Mouse (Mus musculus) embryonic facial prominence, embryonic 14.5 days (tissue): Measurements from ENCODE around the gene Tmem107. TPM values are rescaled to one million over a fixed set of nuclear protein-coding genes. Genes with fewer than 3 reads are reported as not detected.

Source experiments
- ATAC-seq: fragments of 200-750 bp; cut with Nextera tagmentation; 2 replicates; pipeline ENCODE4 v1.8.0; 2017; ENCODE audit warnings: low read depth, moderate number of reproducible peaks, moderate TSS enrichment
- DNase-seq: peaks from one replicate; pipeline ENCODE4 v3.0.0-alpha.2; 2015; ENCODE audit warnings: low spot score
- H3K27ac ChIP-seq: fragments of 300-500 bp; sonication (generic); replicated peaks from 2 replicates; pipeline ENCODE4 v1.5.1; 2014; ENCODE audit warnings: low read depth, mild to moderate bottlenecking, low read length, moderate library complexity
- H3K27me3 ChIP-seq: fragments of 300-500 bp; sonication (generic); replicated peaks from 2 replicates; pipeline ENCODE4 v1.6.1; 2014; ENCODE audit warnings: low read length; ENCODE audit not compliant: control insufficient read depth, insufficient read depth
- H3K36me3 ChIP-seq: fragments of 300-500 bp; sonication (generic); 2 replicates; pipeline ENCODE4 v1.6.1; 2014; ENCODE audit warnings: low read length, mixed read lengths; ENCODE audit not compliant: control insufficient read depth, insufficient read depth
- H3K4me1 ChIP-seq: fragments of 300-500 bp; sonication (generic); 2 replicates; pipeline ENCODE4 v1.6.1; 2014; ENCODE audit warnings: antibody characterized with exemption, low read length; ENCODE audit not compliant: control insufficient read depth, insufficient read depth
- H3K4me2 ChIP-seq: fragments of 300-500 bp; sonication (generic); 2 replicates; pipeline ENCODE4 v1.6.1; 2014; ENCODE audit warnings: low read depth, mild to moderate bottlenecking, low read length, moderate library complexity, mixed read lengths
- H3K4me3 ChIP-seq: fragments of 300-500 bp; sonication (generic); 2 replicates; pipeline ENCODE4 v1.5.1; 2014; ENCODE audit warnings: low read depth, mild to moderate bottlenecking, low read length
- H3K9ac ChIP-seq: fragments of 300-500 bp; sonication (generic); 2 replicates; pipeline ENCODE4 v1.6.1; 2014; ENCODE audit warnings: low read depth, mild to moderate bottlenecking, low read length, moderate library complexity, mixed read lengths
- H3K9me3 ChIP-seq: fragments of 300-500 bp; sonication (generic); 2 replicates; pipeline ENCODE4 v1.6.1; 2016; ENCODE audit warnings: low read length; ENCODE audit not compliant: control insufficient read depth
- WGBS: fragments of 180-500 bp; shearing (Covaris S2); extraction: QIAGEN DNeasy Blood & Tissue Kit; methylation state at CpG from one replicate; pipeline ENCODE4 v1.1.7; 2014; 5-methylcytosine and 5-hydroxymethylcytosine counted together
- polyA plus RNA-seq: library from polyadenylated mRNA; unstranded; fragments of >200 nt; fragmentation: Nextera tagmentation; extraction: Ambion mirVana; gene quantifications from 2 replicates; pipeline ENCODE4 v1.2.1, GENCODE M21; 2014

Tmem107 gene
- polyA plus RNA-seq, 1 experiment from 2014 or later: 87.8 TPM

DNA sequence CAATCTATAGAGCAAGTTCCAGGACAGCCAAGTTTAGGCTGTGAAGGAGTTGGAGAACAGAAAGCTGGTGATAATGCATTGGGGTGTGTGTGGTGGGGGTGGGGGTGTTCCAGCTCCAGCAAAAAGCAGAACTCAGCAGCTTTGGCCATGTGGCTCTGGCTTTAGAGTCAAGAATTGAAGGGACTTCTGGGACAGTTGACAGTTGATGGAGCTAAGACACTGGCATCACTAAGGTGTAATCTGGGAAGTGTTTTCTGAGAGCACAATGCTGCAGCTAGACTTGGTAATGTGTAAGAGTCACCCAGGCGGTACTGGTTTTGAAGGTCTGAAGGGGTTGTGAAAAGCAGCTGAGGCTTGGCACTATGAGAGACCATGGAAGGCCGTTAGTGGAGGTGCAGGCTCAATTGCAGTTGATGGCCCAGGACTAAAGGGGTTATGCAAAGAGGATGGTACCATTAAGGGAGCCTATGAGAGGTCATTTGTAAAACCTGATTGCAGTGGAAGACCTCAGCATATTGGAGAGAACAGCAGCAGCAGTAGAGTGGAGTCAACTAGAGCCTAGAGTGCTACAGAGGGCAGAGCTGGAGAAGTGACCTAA is 17.7 kb upstream of the Tmem107 start:
- H3K4me3 ChIP-seq: no peak overlapping the region
- no peak overlapping the region for H3K9ac ChIP-seq
- H3K4me2 ChIP-seq: no peak overlapping the region
- no peaks in the 10 kb centered on the region for H3K4me1 ChIP-seq
- no peaks in the 10 kb centered on the region for H3K9me3 ChIP-seq
- 80% methylated on average over 2 of the region's 2 CpGs for WGBS
- H3K36me3 ChIP-seq: peaks cover 46% of the 10 kb centered on the region
- no peaks in the 10 kb centered on the region for H3K27me3 ChIP-seq
- ATAC-seq (no peak), DNase-seq (no peak)
- H3K27ac ChIP-seq: no peak overlapping the region

DNA sequence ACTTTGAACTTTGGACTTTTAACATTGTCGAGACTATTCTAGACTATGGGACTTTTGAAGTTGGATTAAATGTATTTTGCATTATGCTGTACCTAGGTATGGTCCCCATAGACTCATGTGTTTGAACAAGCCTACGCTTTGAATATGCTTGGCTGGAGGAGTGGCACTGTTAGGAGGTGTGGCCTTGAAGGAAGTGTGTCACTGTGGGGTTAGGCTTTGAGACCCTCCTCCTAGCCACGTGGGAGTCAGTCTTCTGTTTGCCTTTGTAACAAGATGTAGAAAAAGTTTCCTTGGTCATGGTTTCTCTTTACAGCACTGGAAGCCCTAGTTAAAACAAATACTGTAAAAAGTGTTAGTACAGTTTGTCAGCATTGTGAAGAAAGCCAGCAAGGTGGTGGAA is 16.8 kb upstream of the Tmem107 start:
- H3K4me1 ChIP-seq: peaks cover 5% of the 10 kb centered on the region
- no peak for DNase-seq
- ATAC-seq: no peak
- 76% methylated on average over 3 of the region's 3 CpGs for WGBS
- H3K27ac ChIP-seq: no peak overlapping the region
- H3K9me3 ChIP-seq: no peaks in the 10 kb centered on the region
- peaks cover 40% of the 10 kb centered on the region for H3K36me3 ChIP-seq
- H3K9ac ChIP-seq: no peak overlapping the region
- no peak overlapping the region for H3K4me2 ChIP-seq
- H3K27me3 ChIP-seq: no peaks in the 10 kb centered on the region
- H3K4me3 ChIP-seq: no peak overlapping the region

DNA sequence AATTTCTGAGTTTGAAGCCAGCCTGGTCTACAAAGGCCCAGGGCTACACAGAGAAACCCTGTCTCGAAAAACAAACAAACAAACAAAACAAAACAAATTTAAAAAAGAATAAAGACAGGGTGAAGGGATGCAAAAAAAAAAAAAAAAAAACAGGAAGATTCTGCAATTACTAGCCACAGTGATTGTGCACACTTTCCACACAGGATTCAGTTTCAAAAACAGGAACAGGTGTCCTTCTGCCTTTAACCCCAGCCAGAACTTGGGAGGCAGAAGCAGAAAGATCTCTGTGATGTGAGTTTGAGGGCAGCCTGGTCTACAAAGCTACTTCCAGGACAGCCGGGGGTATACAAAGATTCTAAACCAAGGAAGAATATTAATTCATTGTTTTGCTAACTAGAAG is 12.3 kb upstream of the Tmem107 start:
- DNase-seq (no peak), ATAC-seq (no peak)
- Histone ChIP-seq H3K27ac (peak overlapping the region; percentile 82), H3K27me3 (no peaks in the 10 kb centered on the region), H3K9ac (peak overlapping the region; percentile 76), H3K4me3 (peak overlapping the region; percentile 97), H3K9me3 (no peaks in the 10 kb centered on the region), H3K4me1 (peaks cover 19% of the 10 kb centered on the region), H3K36me3 (peaks cover 6% of the 10 kb centered on the region; the same call in 1 of the 2 replicates), H3K4me2 (peak overlapping the region; percentile 75)
- WGBS: 82% methylated on average over 2 of the region's 2 CpGs

DNA sequence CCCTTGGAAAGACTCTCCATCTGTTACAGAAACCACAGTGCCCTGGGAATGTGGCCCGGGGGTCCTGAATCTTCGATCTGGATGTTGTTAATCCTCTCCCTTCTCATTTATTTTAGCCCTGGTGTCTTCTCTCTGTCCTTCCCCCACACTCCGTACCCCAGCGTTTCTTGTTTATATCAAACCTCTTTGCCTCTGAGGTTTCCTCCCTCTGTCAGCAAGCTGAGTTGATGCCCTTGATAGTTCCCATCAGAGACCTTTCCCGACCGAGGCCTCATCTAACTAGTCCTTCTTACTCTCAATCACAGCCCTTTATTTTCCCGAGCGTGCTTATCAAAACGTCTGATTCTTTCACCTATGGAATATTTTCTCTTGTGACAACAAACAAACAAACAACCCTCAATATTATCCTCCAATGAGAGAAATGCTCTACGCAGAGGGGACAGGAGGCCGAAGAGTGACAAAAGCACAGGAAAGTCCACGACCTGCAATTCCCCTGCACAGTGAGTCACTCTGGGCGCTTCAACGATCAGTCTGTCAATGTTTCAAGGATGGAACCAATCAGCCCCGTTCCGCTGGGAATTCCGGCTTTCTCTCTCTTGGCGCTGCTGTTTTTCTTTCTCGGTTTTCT is 11.8 kb upstream of the Tmem107 start:
- Histone ChIP-seq H3K36me3 (peaks cover 6% of the 10 kb centered on the region; the same call in 1 of the 2 replicates), H3K27ac (peak overlapping the region; percentile 82), H3K4me3 (peak overlapping the region; percentile 97), H3K27me3 (no peaks in the 10 kb centered on the region), H3K9ac (peak overlapping the region; percentile 76), H3K4me2 (peak overlapping the region; percentile 75), H3K9me3 (no peaks in the 10 kb centered on the region), H3K4me1 (peaks cover 19% of the 10 kb centered on the region)
- DNase-seq: no peak
- WGBS: 1% methylated on average over 19 of the region's 19 CpGs
- no peak for ATAC-seq

DNA sequence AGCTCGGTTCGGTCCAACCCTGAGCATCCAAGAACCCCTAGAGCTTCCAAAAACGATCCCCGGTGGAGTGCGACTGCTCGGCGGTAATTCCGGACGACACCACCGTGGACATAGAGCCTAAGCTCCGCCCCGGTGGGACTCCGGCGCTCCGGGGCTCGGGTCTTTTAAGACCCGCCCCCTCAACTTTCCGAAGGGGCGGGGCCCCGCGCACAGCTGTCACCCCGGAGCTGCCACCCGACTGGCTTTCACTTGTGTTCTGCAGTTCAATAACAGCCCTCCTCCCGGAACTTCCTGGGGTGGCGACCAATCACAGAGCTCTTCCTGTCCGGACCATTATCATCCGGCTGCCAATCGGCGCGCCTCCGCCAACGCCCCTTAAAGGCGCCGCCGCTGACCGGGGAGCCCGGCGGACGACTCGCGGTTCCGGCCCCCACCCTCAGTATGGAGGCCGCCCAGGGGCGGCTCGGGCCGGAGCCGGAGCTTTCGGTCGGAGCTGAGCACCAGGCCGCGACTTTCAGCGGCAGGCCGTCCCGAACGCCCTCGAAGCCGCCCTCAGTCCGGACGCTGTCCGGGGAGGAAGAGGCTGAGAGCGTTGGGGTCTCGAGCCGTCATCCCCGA is 11.1 kb upstream of the Tmem107 start, which contains the start of gene Borcs6:
Borcs6 (plus strand) TSS at position 361 of the 618 bp plus-strand sequence.
- H3K27ac ChIP-seq: peak within 1 kb of the TSS; percentile 86
- H3K4me3 ChIP-seq: peak within 1 kb of the TSS; percentile 97
- WGBS: under 1% methylated on average over 59 of the region's 64 CpGs
- H3K9ac ChIP-seq: peak within 1 kb of the TSS; percentile 90
- no peaks in the 10 kb centered on the region for H3K27me3 ChIP-seq
- H3K9me3 ChIP-seq: no peaks in the 10 kb centered on the region
- H3K4me2 ChIP-seq: peak within 1 kb of the TSS; percentile 96
- DNase-seq (peak; percentile 99), ATAC-seq (peak; percentile 93)
- peaks cover 19% of the 10 kb centered on the region for H3K4me1 ChIP-seq
- H3K36me3 ChIP-seq: 0 out of 2 replicates have a peak, but pooled peaks cover under 1% of the 10 kb centered on the region

DNA sequence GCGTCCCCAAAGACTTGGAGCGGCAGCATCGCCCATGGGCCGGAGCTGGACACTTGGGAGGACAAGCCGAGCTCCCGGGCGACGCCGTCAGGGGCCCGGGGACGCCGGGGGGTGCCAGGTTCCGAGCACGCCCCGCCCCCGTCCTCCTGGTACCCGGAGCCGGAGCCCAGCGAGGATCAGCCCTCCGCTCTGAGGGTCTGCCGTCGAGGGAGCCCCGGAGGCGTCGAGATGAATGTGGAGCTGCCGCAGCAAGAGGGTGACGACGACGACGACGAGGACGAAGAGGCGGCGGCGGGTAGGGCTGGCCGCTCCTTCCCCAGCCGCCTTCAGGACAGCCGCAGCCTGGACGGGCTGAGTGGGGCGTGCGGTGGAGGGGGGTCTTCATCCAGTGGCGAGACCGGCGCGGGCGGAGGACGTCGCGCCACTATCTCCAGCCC is 10.6 kb upstream of the Tmem107 start:
- H3K9me3 ChIP-seq: no peaks in the 10 kb centered on the region
- H3K36me3 ChIP-seq: no peaks in the 10 kb centered on the region
- DNase-seq (peak; percentile 31), ATAC-seq (peak; percentile 3; the same call in 1 of the 2 replicates)
- peak overlapping the region; percentile 96 for H3K4me2 ChIP-seq
- H3K9ac ChIP-seq: peak overlapping the region; percentile 90
- H3K4me3 ChIP-seq: peak overlapping the region; percentile 97
- peak overlapping the region; percentile 86 for H3K27ac ChIP-seq
- peaks cover 19% of the 10 kb centered on the region for H3K4me1 ChIP-seq
- 0% methylated on average over 17 of the region's 49 CpGs for WGBS
- no peaks in the 10 kb centered on the region for H3K27me3 ChIP-seq

DNA sequence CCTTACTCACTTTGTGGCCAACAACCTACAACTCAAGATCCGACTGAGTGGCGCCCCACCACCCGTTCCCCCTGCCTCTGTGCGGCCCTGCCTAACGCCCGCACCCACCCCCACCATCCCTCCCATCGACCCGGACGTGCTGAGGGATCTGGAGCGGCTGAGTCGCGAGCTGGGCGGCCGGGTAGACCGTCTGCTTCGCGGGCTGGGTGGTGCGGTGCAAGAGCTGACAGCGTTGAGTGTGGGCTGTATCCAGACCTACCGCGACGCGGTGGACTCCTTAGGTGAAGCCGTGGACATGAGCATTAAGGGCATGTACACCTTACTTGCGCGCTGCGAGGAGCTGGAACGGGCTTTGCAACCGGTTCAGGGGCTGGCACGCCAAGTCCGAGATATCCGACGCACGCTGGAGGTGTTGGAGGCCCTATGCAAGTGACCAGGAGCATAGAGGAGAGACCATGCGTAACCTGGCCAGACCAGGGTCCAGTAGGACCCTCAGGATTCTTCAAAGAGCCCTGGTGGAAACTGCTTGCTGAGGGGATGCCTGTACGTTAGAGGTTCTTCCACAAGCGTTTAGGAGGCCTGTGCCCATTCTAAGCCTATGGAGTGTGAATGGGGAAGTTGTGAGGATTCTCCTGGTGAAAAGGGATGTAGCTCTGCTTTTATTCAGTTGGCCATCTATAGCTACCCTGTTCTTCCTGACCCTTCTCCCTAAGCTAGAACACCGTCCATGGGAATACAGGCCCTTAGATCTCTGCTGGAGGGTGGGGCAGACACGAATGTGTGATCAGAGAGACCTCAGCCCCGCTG is 10.0 kb upstream of the Tmem107 start:
- WGBS: 1% methylated on average over 39 of the region's 40 CpGs
- Histone ChIP-seq H3K9ac (peak overlapping the region; percentile 90), H3K27me3 (no peaks in the 10 kb centered on the region), H3K4me3 (peak overlapping the region; percentile 97), H3K36me3 (no peaks in the 10 kb centered on the region), H3K27ac (peak overlapping the region; percentile 86), H3K4me1 (peaks cover 19% of the 10 kb centered on the region), H3K4me2 (peak overlapping the region; percentile 96), H3K9me3 (no peaks in the 10 kb centered on the region)
- DNase-seq (no peak), ATAC-seq (no peak)

DNA sequence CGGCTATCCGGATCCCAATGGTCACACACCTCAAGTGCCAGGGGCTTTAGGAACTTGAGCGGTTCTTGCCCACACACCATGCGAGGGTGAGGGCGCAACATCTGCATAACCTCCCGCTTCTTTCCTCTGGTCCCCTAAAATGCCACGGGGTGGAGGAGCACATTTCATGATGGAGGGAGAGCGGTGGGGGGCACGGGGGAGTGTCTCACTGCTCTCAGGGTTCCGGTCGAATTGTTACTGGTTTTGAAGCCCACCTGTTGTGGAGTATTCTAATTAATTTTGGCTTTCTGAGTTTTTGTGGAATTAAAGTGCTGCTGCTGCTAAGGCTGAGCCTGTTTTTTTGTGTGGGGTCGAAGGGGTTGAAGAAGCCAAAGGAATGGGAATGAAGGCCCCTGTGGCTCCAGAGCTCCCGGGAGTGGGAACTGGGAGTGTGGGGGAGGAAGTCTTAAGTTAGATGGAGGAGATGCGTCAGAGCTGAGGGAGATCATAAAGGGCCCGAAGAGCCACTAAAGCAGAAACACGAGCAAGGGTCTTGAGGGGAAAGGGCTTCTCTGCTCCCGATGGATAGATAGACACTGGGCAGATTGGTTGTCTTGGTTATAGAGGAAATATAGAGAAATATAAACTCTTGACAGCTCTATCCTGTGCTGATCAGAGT is 9.2 kb upstream of the Tmem107 start:
- Histone ChIP-seq H3K27me3 (no peaks in the 10 kb centered on the region), H3K9me3 (no peaks in the 10 kb centered on the region), H3K9ac (peak overlapping the region; percentile 90), H3K36me3 (no peaks in the 10 kb centered on the region), H3K4me1 (peaks cover 24% of the 10 kb centered on the region), H3K4me3 (peak overlapping the region; percentile 97), H3K4me2 (peak overlapping the region; percentile 96), H3K27ac (no peak overlapping the region)
- DNase-seq: no peak
- WGBS: 13% methylated on average over 17 of the region's 17 CpGs
- no peak for ATAC-seq
